Mouse (Mus musculus) left cerebral cortex, adult 8-10 months (tissue): ENCODE results near the gene Mndal. TPM values are rescaled to one million over a fixed set of nuclear protein-coding genes. Genes with fewer than 3 reads are reported as not detected.
"Not testable (repeated sequence)": the region's sequence is repeated elsewhere in the genome, so short reads cannot be mapped to it uniquely, and the experiment has no call there.

Source experiments
- DNase-seq, 2 experiments: peaks; one replicate each; pipeline ENCODE4 v3.0.0; 2022; ENCODE audit warnings: low spot score in 2 of 2
- total RNA-seq, 4 experiments: library from RNA; stranded (reverse); gene quantifications; 2 replicates each; pipeline ENCODE4 v1.2.4; 2022

The Mndal gene
- total RNA-seq: 1 to 10 TPM; 1.1 to 1.6 (median 1.3) TPM

- not testable (repeated sequence) for DNase-seq
These were observed at the start of gene Mndal, which contains the start of gene Ifi203 for GRCm38 (mm10) chr1:173941924-173942779. Gene Mndal, minus strand, starts transcription at chr1:173942491. Gene Ifi203, minus strand, starts transcription at chr1:173942672.

DNA sequence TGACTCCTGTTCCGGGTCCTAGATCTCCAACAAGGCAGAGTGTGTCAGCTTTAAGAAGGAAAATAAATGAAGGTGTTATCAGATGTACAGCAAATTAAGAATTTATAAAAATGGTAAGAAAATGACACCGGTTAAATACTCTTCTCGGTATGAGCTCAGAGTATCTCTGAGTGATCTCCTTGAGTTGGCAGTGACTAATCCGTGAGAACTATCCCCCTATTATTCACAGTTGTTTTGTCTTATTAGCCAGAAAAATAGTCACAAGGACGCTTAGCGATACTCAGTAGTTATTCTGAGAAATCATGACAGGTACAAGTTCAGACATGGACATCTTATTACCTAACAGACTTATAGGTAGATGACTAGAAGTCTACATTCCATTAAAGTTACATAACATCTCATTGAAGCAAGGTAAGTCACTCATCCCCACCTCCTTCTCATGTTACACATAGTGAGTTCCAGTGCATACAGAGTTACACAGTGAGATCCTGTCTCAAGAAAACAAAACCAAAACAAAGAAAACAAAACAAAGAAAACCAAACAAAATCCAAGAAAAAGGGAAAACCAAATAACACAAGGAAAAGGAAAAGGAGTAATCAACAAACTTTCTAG is 40.5 kb upstream of the Mndal start, which contains the start of gene Ifi202b:
Gene Ifi202b (minus strand): TSS at position 51 of the 612 bp plus-strand sequence.
- not testable (repeated sequence) for DNase-seq

GRCm38 (mm10) chr1:173981038-173981437 is 38.7 kb upstream of the Mndal start:
- not testable (repeated sequence) for DNase-seq

DNA sequence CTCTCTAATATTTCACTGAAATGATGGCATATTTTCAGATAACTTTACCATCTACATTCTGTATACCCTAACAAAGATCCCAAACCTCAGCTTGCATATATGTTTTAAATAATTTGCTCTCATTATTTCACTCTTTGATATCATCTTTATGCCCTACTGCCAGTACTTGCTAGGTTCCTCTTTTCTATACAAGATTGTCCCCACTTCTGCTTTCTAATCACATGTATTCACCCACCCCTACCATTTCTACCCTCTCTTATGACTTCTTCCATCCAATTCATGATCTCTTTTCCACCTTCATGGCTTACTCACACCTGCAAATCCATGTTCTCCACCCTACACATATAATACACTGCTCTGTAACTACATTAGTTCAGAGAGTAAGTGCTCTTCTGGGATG is 35.3 kb upstream of the Mndal start:
- DNase-seq: no peak

DNA sequence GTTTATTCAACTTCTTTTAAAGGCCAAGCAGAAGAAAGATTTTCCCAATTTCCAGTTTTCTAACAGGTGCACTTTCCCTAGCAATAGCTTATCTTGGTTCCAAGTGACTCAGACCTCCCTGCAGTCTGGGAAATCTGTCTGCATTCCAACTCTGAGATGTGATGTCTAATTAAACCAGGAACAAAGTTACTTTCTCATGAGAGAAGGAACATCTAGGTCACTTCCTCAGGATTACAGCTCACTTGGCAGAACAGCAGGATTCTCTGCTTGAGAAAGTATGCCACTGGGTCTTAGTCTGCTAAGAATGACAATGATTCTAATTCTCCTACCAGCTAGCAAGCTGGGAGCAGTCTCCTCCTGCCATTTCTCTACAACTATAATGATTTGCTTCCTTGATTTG is 30.8 kb upstream of the Mndal start:
- DNase-seq: peak in 1 of 2 experiments; percentile 16

DNA sequence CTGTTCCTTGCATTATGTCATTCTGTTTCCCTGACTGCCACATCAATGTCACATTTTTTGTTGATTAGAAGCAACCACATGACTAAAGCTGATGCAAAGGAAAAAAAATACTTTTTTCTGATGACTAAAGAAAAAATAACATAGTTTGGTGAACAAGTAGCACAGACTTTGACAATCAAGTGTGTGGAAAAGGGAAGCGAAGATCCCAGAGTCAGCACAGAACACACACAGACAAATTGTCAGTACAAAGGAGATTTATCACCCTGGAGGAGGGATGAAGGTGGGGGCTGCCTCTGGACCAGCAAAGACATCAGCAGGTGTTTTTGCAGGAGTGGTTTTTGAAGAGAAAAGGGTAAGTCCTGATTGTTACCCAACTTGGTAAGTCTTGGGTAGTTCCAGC is 19.2 kb upstream of the Mndal start:
- DNase-seq: not testable (repeated sequence)

DNA sequence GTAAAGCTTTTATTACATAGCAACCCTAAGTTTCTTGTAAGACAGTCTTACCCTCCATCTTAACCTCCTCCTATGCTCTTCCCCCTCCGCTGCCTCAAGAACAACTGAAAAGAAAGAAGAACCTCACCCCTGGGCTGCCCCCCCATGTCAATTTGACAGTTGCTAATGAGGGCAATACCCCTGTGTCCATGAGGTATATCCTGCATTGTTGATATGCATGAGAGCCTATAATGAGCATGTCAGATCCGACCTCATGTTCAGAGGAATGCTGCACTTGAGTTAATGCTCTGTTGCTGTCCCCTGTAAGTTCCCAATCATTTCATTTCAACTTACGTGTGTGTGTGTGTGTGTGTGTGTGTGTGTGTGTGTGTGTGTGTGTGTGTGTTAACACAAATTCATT is 17.7 kb upstream of the Mndal start:
- not testable (repeated sequence) for DNase-seq

- not testable (repeated sequence) for DNase-seq
These were observed 13.7 kb upstream of the Mndal start for GRCm38 (mm10) chr1:173955839-173956527.

DNA sequence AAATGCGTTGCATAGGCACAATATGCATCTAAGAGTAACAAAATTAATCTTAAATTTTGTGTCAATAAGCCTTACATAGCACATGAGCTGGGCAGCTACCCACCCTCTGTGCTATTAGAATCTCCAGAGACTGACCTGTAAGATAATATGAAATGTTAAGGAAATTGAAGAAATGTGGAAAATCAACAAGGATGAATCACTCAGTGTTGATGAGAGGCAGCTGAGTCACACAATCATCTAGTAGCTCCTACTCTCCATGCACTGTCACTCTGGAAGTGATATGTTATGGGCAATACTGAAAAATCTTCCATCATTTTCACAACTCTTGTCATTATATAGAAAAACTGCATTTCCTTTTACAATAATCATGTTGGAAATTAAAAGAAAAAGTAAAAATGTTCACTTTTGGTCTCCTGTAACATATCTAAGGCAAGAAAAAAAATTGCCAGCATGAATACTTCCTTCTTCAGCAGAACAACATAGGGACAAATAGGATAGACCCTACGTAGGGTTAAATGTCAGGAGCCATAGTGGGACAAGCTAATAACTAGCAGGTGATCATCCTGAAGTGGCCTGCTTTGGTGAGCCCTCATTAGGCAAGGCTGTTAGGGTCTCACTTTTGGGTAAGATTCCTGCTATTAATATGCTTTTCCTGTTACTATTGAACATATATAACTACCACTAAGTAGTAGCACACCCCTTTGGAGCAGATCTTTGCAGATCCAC is 12.9 kb upstream of the Mndal start:
- DNase-seq: no peak

DNA sequence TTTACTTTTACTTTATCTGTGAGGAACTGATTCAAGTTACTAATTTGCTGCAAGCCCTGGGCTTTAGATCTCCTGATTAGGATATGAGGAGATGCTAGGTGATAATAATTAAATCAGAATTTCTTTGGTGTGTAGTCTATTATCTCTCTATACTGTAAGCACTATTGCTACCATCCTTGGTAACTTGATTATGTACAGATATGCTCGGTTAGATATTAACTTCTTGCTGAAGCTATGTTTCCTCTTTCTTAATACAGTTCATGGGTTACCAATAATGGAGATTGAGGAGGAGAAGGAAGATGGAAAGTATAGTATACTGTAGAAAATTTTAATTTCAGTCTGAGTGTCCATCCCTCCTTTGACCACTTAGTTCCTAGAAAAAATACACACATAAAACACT is 11.3 kb upstream of the Mndal start:
- no peak for DNase-seq

GRCm38 (mm10) chr1:173949044-173949443 is 6.8 kb upstream of the Mndal start:
- DNase-seq: not testable (repeated sequence)

DNA sequence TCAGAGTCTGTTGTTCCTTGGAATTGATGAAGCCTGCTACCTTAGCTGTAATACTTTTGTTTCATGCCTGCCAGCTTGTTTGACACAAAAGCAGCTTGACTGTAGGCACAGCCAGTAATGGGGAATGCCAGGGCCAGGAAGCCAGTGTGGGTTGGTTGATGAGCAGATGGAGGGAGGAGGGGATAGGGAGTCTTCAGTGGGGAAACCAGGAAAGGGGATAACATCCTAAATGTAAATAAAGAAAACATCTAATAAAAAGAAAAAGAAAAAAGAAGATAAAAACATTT is 432 bp upstream of the Mndal start:
- not testable (repeated sequence) for DNase-seq

GRCm38 (mm10) chr1:173941522-173941921 is 769 bp downstream of the Mndal start:
- not testable (repeated sequence) for DNase-seq

DNA sequence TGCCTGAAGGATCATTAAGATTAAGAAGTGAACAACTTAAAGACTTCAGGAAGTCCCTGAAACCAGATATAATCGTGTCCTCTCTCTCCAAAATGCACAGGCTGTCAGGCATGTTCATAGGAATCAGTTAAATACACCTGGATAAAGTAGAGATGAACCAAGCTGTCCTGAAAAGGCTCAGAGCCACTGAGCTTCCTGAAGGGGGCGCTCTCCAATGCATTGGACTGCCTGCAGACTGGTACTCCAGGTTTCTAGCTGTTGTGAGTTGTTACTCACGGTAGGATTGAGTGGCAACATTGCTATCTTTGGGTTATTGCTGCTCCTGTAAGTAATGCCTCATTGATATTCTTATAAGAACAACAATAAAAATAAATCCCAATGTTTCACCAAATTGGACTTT is 23.0 kb downstream of the Mndal start:
- not testable (repeated sequence) for DNase-seq

DNA sequence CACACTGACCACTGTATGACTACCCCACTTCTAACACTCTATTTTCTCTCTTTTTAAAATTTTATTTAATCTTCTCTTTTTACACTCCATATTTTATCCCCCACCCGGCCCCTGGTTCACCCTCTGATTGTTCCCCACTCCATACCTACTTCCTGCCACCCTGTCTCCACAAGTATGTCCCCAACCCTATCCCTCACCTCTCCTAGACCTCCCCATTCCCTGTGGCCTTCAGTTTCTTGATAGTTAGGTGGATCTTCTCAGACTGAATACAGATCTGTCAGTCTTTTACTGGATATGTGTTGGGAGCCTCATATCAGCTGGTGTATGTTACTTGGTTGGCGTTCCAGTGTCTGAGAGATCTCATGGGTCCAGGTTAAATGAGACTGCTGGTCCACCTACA is 27.7 kb downstream of the Mndal start:
- no peak for DNase-seq

- DNase-seq: not testable (repeated sequence)
These were observed 29.0 kb downstream of the Mndal start for GRCm38 (mm10) chr1:173913256-173913791.

DNA sequence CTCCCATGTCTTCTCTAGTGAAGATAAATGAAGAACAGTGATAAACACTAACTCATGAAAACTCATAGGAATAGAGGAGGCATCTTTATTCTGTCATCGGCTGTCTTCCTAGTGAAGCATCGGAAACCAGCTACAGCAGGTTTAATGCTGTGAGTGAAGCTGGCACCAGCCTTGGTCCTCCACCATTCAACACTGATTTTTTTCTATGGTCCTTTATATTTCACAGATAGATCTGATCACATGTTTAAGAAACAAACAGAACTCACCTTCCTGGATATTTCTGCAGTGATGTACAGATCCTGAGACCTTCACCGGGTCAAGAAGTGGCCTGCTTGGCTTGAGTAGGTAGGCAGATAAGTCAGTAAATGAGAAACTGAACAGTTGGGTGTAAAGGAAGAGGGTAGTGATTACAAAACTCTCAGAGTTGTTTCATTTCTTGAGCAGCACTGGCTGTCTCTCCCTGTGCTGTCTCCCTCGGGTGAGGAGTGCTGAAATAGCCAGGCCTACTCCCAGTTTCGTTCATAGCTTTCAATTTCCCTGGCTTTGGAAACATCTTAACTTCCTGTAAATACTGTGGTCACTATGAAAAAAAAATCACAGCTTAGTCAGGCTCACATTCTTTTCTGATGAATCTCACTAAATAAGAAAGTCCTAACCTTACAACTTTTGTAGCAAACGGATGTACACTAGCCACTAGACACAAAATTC is 29.6 kb downstream of the Mndal start, which contains the start of gene Ifi211:
Gene Ifi211 (minus strand): TSS at position 499 of the 708 bp plus-strand sequence.
- DNase-seq: not testable (repeated sequence)

- DNase-seq: no peak
These were observed 30.4 kb downstream of the Mndal start for GRCm38 (mm10) chr1:173911808-173912464.

- DNase-seq: not testable (repeated sequence)
These were observed 33.9 kb downstream of the Mndal start for GRCm38 (mm10) chr1:173908390-173908789.

DNA sequence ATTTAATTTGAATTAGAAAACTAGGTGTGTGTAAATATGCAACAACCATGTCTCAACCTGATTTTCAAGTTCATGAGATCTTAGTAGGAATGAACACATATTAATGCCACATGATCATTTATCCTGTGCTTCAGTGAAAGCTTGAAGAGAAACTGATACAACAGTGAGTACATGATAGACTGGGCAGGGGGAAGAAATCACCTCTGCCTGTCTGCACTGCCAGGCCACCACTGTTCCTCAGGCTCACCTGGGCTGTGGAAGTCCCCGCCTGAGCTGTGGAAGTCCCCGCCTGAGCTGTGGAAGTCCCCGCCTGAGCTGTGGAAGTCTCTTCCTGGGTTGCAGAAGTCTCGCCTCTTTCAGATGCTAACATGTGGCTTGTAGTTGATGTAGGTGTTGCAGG is 36.4 kb downstream of the Mndal start:
- DNase-seq: not testable (repeated sequence)
